Mouse (Mus musculus): ENCODE data around the gene Vmn2r15.

Vmn2r15 gene

GRCm38 (mm10) chr5:109297544-109297943, at the start of gene Vmn2r15:
TSS of gene Vmn2r15 (minus strand) at chr5:109297644.
- DNase-seq (ENCODE audit: low spot score in 2 of 2), result no peak

GRCm38 (mm10) chr5:109329862-109330261, 32.4 kb upstream of the Vmn2r15 start, which contains the start of gene Vmn2r16:
TSS of gene Vmn2r16 (plus strand) at chr5:109330162.
- no peak for DNase-seq (ENCODE audit: low spot score in 2 of 2)

GRCm38 (mm10) chr5:109294655-109295054, 2.8 kb downstream of the Vmn2r15 start:
- DNase-seq (ENCODE audit: low spot score in 2 of 2), result no peak

All from spleen, postnatal 10 days (tissue).